Mouse (Mus musculus) right cerebral cortex, postnatal 10 days (tissue): ENCODE data around the gene Zmynd12.

ENCODE experiments used
- DNase-seq, 2 experiments: peaks; one replicate each; pipeline ENCODE4 v3.0.0; 2021; ENCODE audit warnings: low spot score in 2 of 2

Zmynd12 gene

GRCm38 (mm10) chr4:119512731-119513141, 90.1 kb downstream of the Zmynd12 start:
- DNase-seq = no peak
